Mouse (Mus musculus) embryonic fibroblast, embryonic 13.5 days (primary cell): ENCODE measurements around the gene Zmynd11.

Experiments used
- CTCF ChIP-seq: IDR thresholded peaks from 2 replicates; pipeline ENCODE4 v1.5.1; 2011; ENCODE audit warnings: mild to moderate bottlenecking, control low read depth, low read length, moderate library complexity, borderline replicate concordance; ENCODE audit not compliant: insufficient read depth
- POLR2A ChIP-seq: IDR thresholded peaks from 2 replicates; pipeline ENCODE4 v1.6.1; 2011; ENCODE audit warnings: low read depth, mild to moderate bottlenecking, control low read depth, low read length, moderate library complexity

- TF ChIP-seq CTCF (no peak), POLR2A (no peak)
Measured at GRCm38 (mm10) chr13:9795889-9796631, 30.9 kb upstream of the Zmynd11 start.
